Mouse (Mus musculus) neural tube, embryonic 14.5 days (tissue): ENCODE measurements at regions not wholly inside any gene's neighbourhood (a gene's known extent, or its start where the extent isn't known, plus 50 kb on each side); places are given as distances from the start of the nearest gene placed in this dataset.

Source experiments
- ATAC-seq: fragments of 200-750 bp; cut with Nextera tagmentation; 2 replicates; pipeline ENCODE4 v1.8.0; 2017; ENCODE audit warnings: low read depth, mild to moderate bottlenecking, moderate TSS enrichment, moderate library complexity
- H3K27ac ChIP-seq: fragments of 300-500 bp; sonication (generic); 2 replicates; pipeline ENCODE4 v1.5.1; 2014; ENCODE audit warnings: low read depth, mild to moderate bottlenecking, control low read depth, low read length, moderate library complexity, mixed read lengths
- H3K27me3 ChIP-seq: fragments of 300-500 bp; sonication (generic); 2 replicates; pipeline ENCODE4 v1.6.1; 2014; ENCODE audit warnings: low read length; ENCODE audit not compliant: control insufficient read depth, insufficient read depth
- H3K36me3 ChIP-seq: fragments of 300-500 bp; sonication (generic); 2 replicates; pipeline ENCODE4 v1.6.1; 2014; ENCODE audit warnings: low read length, mixed read lengths; ENCODE audit not compliant: control insufficient read depth, insufficient read depth
- H3K4me1 ChIP-seq: fragments of 300-500 bp; sonication (generic); 2 replicates; pipeline ENCODE4 v1.6.1; 2014; ENCODE audit warnings: low read length; ENCODE audit not compliant: control insufficient read depth, insufficient read depth
- H3K4me2 ChIP-seq: fragments of 300-500 bp; sonication (generic); 2 replicates; pipeline ENCODE4 v1.6.1; 2014; ENCODE audit warnings: mild to moderate bottlenecking, low read depth, low read length, control low read depth
- H3K4me3 ChIP-seq: fragments of 300-500 bp; sonication (generic); 2 replicates; pipeline ENCODE4 v1.5.1; 2014; ENCODE audit warnings: low read depth, low read length, control low read depth, mixed read lengths
- H3K9ac ChIP-seq: fragments of 300-500 bp; sonication (generic); replicated peaks from 2 replicates; pipeline ENCODE4 v1.6.1; 2014; ENCODE audit warnings: low read depth, mild to moderate bottlenecking, control low read depth, low read length, mixed read lengths
- H3K9me3 ChIP-seq: fragments of 300-500 bp; sonication (generic); 2 replicates; pipeline ENCODE4 v1.6.1; 2016; ENCODE audit warnings: low read length; ENCODE audit not compliant: control insufficient read depth
- WGBS: fragments of 180-500 bp; shearing (Covaris S2); extraction: QIAGEN DNeasy Blood & Tissue Kit; methylation state at CpG from one replicate; pipeline ENCODE4 v1.1.7; 2014; 5-methylcytosine and 5-hydroxymethylcytosine counted together

DNA sequence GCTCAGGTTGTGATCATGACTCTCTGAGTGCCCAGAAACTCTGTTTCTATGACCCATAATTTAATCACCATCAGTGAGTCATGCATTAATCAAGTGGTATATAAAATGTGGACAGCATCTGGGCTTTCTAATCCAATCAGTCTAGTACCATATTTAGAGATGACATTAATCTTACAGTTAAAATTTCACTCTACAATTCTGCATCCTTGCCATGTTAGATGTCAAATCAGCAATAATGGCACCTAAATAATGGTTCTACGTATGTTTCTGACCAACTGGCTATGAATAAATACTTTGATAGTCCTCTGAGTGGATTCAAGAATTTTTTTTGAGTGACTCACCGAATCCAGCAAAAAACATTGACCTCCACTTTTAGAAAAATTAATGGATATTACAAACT is 383.0 kb upstream of the Gm12666 start:
- no peak overlapping the region for H3K9ac ChIP-seq
- WGBS, result 80% methylated on average over 2 of the region's 2 CpGs
- no peak overlapping the region for H3K4me3 ChIP-seq
- no peak for ATAC-seq
- no peak overlapping the region for H3K27ac ChIP-seq
- no peaks in the 10 kb centered on the region for H3K27me3 ChIP-seq
- no peak overlapping the region for H3K4me2 ChIP-seq
- no peaks in the 10 kb centered on the region for H3K36me3 ChIP-seq
- H3K9me3 ChIP-seq, result no peaks in the 10 kb centered on the region
- no peaks in the 10 kb centered on the region for H3K4me1 ChIP-seq

DNA sequence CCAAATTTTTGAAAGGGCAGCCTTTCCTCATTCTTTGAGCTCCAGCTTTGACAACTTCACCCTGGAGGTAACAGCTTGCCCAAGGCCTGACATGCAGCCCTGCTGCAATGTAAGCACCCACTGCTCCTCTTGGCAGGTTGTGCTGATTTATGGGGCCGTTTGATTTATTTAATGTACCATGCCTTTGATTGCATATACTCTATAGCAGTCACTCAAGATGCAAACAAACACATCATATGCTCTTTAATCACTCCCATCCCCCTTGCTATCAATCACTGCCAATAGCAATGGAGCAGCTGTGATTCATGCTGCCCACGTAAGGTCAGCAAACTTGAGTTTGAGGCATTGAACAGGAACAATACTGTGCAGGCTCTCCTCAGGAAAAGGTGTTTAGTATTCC is 373.8 kb upstream of the Gm12666 start:
- H3K27me3 ChIP-seq, result no peaks in the 10 kb centered on the region
- H3K4me3 ChIP-seq, result no peak overlapping the region
- peak; percentile 46 for ATAC-seq
- H3K9ac ChIP-seq, result no peak overlapping the region
- H3K4me1 ChIP-seq, result no peaks in the 10 kb centered on the region
- H3K9me3 ChIP-seq, result no peaks in the 10 kb centered on the region
- no peak overlapping the region for H3K27ac ChIP-seq
- no peaks in the 10 kb centered on the region for H3K36me3 ChIP-seq
- no peak overlapping the region for H3K4me2 ChIP-seq
- WGBS, result 39% methylated on average over 2 of the region's 2 CpGs

DNA sequence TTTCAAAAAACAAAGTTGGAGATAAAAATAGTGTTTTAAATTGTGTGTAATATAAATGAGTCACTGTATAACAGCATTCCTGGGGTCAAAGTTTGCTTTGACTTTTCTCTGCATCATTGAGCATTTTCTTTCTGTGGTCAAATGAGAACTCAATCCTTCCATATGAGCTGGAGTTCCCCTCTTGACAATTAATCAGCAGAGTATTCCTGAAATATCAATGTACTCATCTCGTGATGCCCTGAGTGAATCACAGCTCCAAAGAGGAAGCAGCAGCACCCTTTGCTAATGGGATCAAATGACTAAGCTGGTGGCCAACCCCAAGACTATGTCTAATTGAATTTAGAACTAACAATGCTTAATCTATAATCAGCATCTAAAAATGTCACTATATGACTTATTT is 363.6 kb upstream of the Gm12666 start:
- no peak for ATAC-seq
- 70% methylated on average over 1 of the region's 1 CpGs for whole genome bisulfite sequencing

DNA sequence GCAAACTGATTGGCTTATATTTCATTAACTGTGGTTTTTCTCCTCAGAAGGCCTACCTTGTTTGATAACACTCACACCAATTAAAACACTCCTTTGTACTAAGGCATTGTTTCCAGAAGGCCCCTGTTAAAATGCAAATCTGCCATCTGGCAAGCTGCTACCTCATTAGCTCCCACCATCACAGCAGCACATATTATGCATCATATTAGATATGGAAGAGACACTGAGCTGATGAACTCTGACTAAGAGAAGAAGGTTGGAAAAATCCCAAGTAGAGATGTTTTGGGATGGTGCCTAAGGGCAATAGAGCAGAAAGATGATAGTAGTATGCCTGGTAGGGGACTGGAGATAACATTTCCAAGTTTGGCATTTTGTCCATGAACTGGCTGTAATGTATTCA is 350.5 kb upstream of the Gm12666 start:
- H3K9me3 ChIP-seq, result no peaks in the 10 kb centered on the region
- no peak overlapping the region for H3K9ac ChIP-seq
- no peak overlapping the region for H3K4me3 ChIP-seq
- no peak overlapping the region for H3K4me2 ChIP-seq
- H3K27me3 ChIP-seq, result no peaks in the 10 kb centered on the region
- ATAC-seq, result peak; percentile 89
- no peaks in the 10 kb centered on the region for H3K36me3 ChIP-seq
- no peaks in the 10 kb centered on the region for H3K4me1 ChIP-seq
- no peak overlapping the region for H3K27ac ChIP-seq

More for the DNA sequence above, 363.6 kb upstream of the Gm12666 start:
- no peak overlapping the region for H3K27ac ChIP-seq
- H3K4me3 ChIP-seq, result no peak overlapping the region
- H3K9me3 ChIP-seq, result no peaks in the 10 kb centered on the region
- H3K4me2 ChIP-seq, result no peak overlapping the region
- H3K9ac ChIP-seq, result no peak overlapping the region
- H3K36me3 ChIP-seq, result no peaks in the 10 kb centered on the region
- no peaks in the 10 kb centered on the region for H3K27me3 ChIP-seq
- no peaks in the 10 kb centered on the region for H3K4me1 ChIP-seq

DNA sequence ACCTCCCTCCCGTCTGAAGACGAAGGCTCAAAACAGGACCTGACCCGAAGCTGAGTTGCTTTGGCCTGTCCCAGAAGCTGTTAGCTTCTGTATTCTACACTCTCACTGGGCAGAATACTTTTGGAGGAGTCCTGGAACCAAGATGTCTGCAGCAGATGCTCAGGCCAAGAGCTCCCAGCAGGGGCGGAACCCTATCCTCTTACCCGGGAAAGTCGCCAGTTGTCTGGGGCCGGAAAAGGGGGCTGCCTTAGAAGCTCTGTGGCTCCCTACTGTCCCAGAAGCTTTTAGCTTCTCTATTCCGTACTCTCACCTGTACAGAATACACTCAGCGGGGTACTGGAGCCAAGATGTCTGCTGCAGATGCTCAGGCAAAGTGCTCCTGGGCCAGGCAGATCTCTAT is 346.7 kb upstream of the Gm12666 start:
- ATAC-seq, result no peak
- WGBS, result 93% methylated on average over 9 of the region's 9 CpGs
- Histone ChIP-seq H3K4me1 (no peaks in the 10 kb centered on the region), H3K4me2 (no peak overlapping the region), H3K27ac (no peak overlapping the region), H3K9me3 (no peaks in the 10 kb centered on the region), H3K9ac (no peak overlapping the region), H3K36me3 (no peaks in the 10 kb centered on the region), H3K27me3 (no peaks in the 10 kb centered on the region), H3K4me3 (no peak overlapping the region)

DNA sequence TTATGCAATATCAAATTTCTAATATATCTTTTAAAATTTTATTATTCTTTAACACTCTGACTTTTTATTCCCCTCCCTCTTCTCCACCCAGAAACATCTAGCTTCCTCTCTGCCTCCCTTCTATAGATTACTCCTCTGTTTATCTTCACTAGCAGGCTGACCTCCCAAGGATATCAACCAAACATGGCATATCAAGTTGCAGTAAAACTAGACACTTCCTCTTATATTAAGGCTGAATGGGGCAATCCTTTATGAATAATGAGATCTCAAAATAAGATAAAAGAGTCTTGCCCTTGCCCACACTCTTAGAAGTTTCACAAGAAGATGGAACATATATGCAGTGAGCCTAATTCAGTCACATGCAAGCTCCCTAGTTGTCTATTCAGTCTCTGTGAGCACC is 310.5 kb upstream of the Gm12666 start:
- no peak overlapping the region for H3K9ac ChIP-seq

DNA sequence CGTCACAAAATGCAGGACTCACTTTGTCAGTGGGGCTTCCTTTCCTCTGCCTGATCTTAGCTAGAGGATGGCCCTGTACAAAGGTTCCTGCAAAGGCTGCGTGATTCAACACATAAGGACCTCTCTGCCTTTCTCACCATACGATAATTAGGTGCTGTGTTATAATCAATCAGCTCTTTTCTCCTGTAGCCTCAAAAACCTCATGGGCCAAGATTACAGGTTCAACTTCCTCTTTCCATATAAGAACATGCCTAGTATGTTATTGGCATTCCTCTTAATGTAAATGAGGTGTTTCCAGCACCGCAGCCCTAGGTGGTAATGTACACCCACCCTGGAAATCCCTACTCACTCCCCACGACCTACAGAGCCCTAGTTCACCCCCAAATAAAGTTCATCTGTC is 308.6 kb upstream of the Gm12666 start:
- H3K4me2 ChIP-seq, result no peak overlapping the region
- no peaks in the 10 kb centered on the region for H3K27me3 ChIP-seq
- H3K4me3 ChIP-seq, result no peak overlapping the region
- WGBS, result 80% methylated on average over 5 of the region's 5 CpGs
- no peak for ATAC-seq
- no peaks in the 10 kb centered on the region for H3K4me1 ChIP-seq
- no peak overlapping the region for H3K9ac ChIP-seq
- no peaks in the 10 kb centered on the region for H3K9me3 ChIP-seq
- H3K27ac ChIP-seq, result no peak overlapping the region
- H3K36me3 ChIP-seq, result no peaks in the 10 kb centered on the region

More for the DNA sequence above, 310.5 kb upstream of the Gm12666 start:
- Histone ChIP-seq H3K9me3 (no peaks in the 10 kb centered on the region), H3K36me3 (no peaks in the 10 kb centered on the region), H3K4me1 (no peaks in the 10 kb centered on the region), H3K4me3 (no peak overlapping the region), H3K27me3 (no peaks in the 10 kb centered on the region), H3K27ac (no peak overlapping the region), H3K4me2 (no peak overlapping the region)
- no peak for ATAC-seq

DNA sequence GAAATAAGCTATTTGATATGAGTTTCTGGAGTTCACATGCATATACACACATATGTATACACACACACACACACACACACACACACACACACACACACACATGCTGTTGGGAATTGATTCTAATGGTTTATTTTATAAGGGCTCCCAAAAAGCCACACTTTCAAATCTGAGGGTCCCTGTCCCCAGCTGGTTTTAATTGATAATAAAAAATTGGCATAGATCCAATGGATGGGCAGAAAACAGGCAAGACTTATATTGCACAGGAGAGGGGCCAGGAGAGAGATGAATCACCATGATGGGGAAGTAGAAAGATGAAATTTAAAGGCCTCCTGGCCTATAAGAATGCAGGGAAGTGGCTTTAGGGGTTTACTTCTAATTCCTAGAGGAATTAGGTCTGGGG is 295.1 kb upstream of the Gm12666 start:
- Histone ChIP-seq H3K36me3 (no peaks in the 10 kb centered on the region), H3K4me2 (no peak overlapping the region), H3K9ac (no peak overlapping the region), H3K4me3 (no peak overlapping the region), H3K27ac (no peak overlapping the region), H3K4me1 (no peaks in the 10 kb centered on the region), H3K9me3 (no peaks in the 10 kb centered on the region), H3K27me3 (no peaks in the 10 kb centered on the region)
- ATAC-seq, result no peak

DNA sequence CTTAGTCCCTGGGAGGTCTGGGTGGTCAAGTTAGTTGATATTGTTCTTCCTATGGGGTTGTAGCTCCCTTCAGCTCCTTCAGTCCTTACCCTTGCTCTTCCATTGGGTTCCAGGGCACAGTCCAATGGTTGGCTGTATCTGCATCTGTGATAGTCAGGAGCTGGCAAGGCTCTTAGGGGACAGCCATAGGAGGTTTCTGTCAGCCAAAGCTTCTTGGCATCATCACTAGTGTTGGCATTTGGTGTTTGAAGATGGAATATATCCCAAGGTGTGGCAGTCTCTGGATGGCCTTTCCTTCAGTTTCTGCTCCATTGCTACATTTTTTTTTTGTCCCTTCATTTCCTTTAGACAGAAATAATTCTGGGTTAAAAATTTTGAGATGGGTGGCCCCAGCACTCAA is 266.6 kb upstream of the Gm12666 start:
- Histone ChIP-seq H3K4me1 (no peaks in the 10 kb centered on the region), H3K4me3 (no peak overlapping the region), H3K27ac (no peak overlapping the region), H3K9ac (no peak overlapping the region), H3K36me3 (no peaks in the 10 kb centered on the region), H3K4me2 (no peak overlapping the region), H3K27me3 (no peaks in the 10 kb centered on the region), H3K9me3 (no peaks in the 10 kb centered on the region)
- ATAC-seq, result no peak
